ENCODE assay signal across 27 mouse cellular contexts in genomic region chr5:62864348-62864747, GRCm38 (mm10). TPM values are rescaled to one million over a fixed set of nuclear protein-coding genes. Genes with fewer than 3 reads are reported as not detected.
"Had no signal": no experiment of that assay in that cellular context is flagged by ENCODE, and none has a peak within 500 bp of the region (broad histone marks: within the 10 kb centered on the region; RNA-seq: fewer than 3 reads in every experiment).

No protein-coding gene starts in this region.

- H3K27ac ChIP-seq: midbrain, embryonic 10.5 days; midbrain, embryonic 12.5 days; neural tube, embryonic 13.5 days; neural tube, embryonic 15.5 days had no signal

- DNase-seq: lung, adult 18-20 months; lung, embryonic 14.5 days; lung, postnatal 10 days; lung, postnatal 4 days; midbrain, embryonic 14.5 days; retina, postnatal 1 day; right cerebral cortex, adult 18-20 months; right cerebral cortex, postnatal 25 days; right cerebral cortex, postnatal 4 days; spleen, adult 18-20 months; thymus, adult 2 months; thymus, postnatal 25 days; thymus, postnatal 4 days had no signal

- H3K4me3 ChIP-seq: midbrain, embryonic 10.5 days; midbrain, embryonic 12.5 days; myocyte; neural tube, embryonic 13.5 days; neural tube, embryonic 15.5 days had no signal

- ATAC-seq: midbrain, embryonic 16.5 days had no signal

RNA-seq across cellular contexts. Expression of gene Dthd1, which starts 50.7 kb away (rescaled TPM):
- total RNA-seq: megakaryocyte, adult 5-6 weeks; megakaryocyte-erythroid progenitor cell, adult 5-6 weeks had no signal
- polyA plus RNA-seq: lung, embryonic 14.5 days; lung, embryonic 16.5 days; midbrain, embryonic 10.5 days; midbrain, embryonic 12.5 days; midbrain, embryonic 14.5 days; midbrain, embryonic 16.5 days; neural tube, embryonic 11.5 days; neural tube, embryonic 13.5 days; neural tube, embryonic 15.5 days; small intestine, adult 2 months; stomach, embryonic 14.5 days; stomach, embryonic 16.5 days; urinary bladder, adult 2 months had no signal
